Mouse (Mus musculus): ENCODE data around the gene Pcsk6.

- no peak for TF ChIP-seq CTCF (IDR thresholded peaks at IDR 0.05; ENCODE audit: control insufficient read depth, insufficient read depth, insufficient replicate concordance, low read depth, low read length)
- TF ChIP-seq POLR2A (IDR thresholded peaks at IDR 0.05; ENCODE audit: control insufficient read depth, low read depth, low read length) = no peak
Observed at GRCm38 (mm10) chr7:65940988-65941387, 79.5 kb downstream of the Pcsk6 start.

Data from testis, adult 2 months (tissue).